Mouse (Mus musculus): ENCODE data around the gene Ubqln3. TPM values are rescaled to one million over a fixed set of nuclear protein-coding genes. Genes with fewer than 3 reads are reported as not detected.

The Ubqln3 gene
- polyA plus RNA-seq, 1 experiment from 2014 or later, result not detected

DNA sequence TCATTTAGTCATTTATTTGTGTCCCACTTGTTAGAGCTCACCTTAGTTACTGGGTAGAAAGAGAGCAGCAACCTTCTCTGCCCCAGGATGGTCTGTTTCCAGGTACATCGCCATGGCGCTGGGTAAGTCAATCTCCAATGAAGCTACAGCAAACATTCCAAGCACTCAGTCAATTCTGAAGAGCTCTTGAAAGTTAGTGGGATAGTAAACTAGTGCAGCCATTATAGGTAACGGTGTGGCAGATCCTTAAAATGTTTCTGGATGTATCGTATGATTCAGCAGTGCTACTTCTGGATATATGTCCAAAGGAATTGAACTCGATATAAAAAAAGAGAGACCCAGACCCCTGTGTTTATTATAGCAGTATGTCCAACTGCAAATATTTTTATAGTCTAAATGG lies 5.8 kb downstream of the Ubqln3 start, which contains the start of gene Olfr643:
Olfr643 (minus strand) TSS at position 101 of the 400 bp plus-strand sequence.
- Histone ChIP-seq H3K4me3 (ENCODE audit: low read depth, low read length) (no peak within 1 kb of the TSS), H3K36me3 (ENCODE audit: control insufficient read depth, insufficient read depth, low read length) (no peaks in the 10 kb centered on the region), H3K27me3 (replicated peaks; ENCODE audit: control insufficient read depth, insufficient read depth, low read length) (no peaks in the 10 kb centered on the region), H3K27ac (ENCODE audit: low read depth) (no peak within 1 kb of the TSS), H3K9ac (ENCODE audit: low read length) (no peak within 1 kb of the TSS), H3K4me2 (ENCODE audit: low read length) (no peak within 1 kb of the TSS), H3K9me3 (ENCODE audit: control insufficient read depth, low read length) (no peaks in the 10 kb centered on the region), H3K4me1 (replicated peaks; ENCODE audit: control insufficient read depth, insufficient read depth, low read length) (no peaks in the 10 kb centered on the region)
- DNase-seq (ENCODE audit: low spot score) (no peak), ATAC-seq (replicated peaks; ENCODE audit: low FRiP score, low TSS enrichment, low read depth) (no peak)
- 76% methylated on average over 5 of the region's 5 CpGs for WGBS

DNA sequence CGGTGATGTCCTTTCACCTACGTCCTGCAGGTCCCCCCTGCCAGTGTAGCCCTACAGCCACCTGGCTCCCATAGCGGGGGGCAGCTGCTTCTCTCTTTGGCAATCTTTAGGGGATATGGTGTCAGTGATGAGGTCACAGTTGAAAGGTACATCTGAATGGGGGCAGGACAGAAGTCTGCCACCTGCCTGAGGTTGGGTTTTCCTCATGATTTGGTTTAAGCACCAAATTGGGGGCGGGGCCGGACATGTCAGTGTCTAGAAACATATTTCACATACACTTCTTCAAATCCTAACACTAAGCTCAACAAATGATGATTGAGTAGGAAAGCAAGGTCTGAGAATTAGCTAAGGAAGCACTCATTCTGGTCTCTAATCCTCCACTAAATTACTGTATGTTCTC lies 13.4 kb downstream of the Ubqln3 start, which contains the start of gene Ubqln5:
Ubqln5 (minus strand) TSS at position 101 of the 400 bp plus-strand sequence.
- no peak for ATAC-seq (replicated peaks; ENCODE audit: low FRiP score, low TSS enrichment, low read depth)
- WGBS, result 91% methylated on average over 5 of the region's 5 CpGs

DNA sequence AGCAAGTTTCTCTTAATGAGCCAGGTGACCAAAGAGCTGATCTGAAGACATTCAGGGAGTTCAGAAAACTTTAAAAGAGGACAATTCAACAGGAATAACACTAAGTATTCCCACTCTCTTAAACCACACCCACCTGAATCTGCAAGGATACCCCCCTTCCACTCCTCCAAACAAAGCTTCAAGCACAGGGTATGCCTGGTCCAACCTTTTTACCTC lies 38.4 kb downstream of the Ubqln3 start, which contains the start of gene Olfr646:
Olfr646 (plus strand) TSS at position 117 of the 216 bp plus-strand sequence.
- no peak within 1 kb of the TSS for H3K4me2 ChIP-seq (ENCODE audit: low read length)
- H3K4me3 ChIP-seq (ENCODE audit: low read depth, low read length), result no peak within 1 kb of the TSS
- H3K36me3 ChIP-seq (ENCODE audit: control insufficient read depth, insufficient read depth, low read length), result no peaks in the 10 kb centered on the region
- ATAC-seq (replicated peaks; ENCODE audit: low FRiP score, low TSS enrichment, low read depth), result no peak
- H3K27ac ChIP-seq (ENCODE audit: low read depth), result no peak within 1 kb of the TSS
- DNase-seq (ENCODE audit: low spot score), result no peak
- no peaks in the 10 kb centered on the region for H3K4me1 ChIP-seq (replicated peaks; ENCODE audit: control insufficient read depth, insufficient read depth, low read length)
- H3K9ac ChIP-seq (ENCODE audit: low read length), result no peak within 1 kb of the TSS
- H3K27me3 ChIP-seq (replicated peaks; ENCODE audit: control insufficient read depth, insufficient read depth, low read length), result no peaks in the 10 kb centered on the region
- no peaks in the 10 kb centered on the region for H3K9me3 ChIP-seq (ENCODE audit: control insufficient read depth, low read length)

More for the DNA sequence above, 13.4 kb downstream of the Ubqln3 start, which contains the start of gene Ubqln5:
- Histone ChIP-seq H3K27ac (ENCODE audit: low read depth) (no peak within 1 kb of the TSS), H3K36me3 (ENCODE audit: control insufficient read depth, insufficient read depth, low read length) (no peaks in the 10 kb centered on the region), H3K4me3 (ENCODE audit: low read depth, low read length) (no peak within 1 kb of the TSS), H3K4me2 (ENCODE audit: low read length) (no peak within 1 kb of the TSS), H3K27me3 (replicated peaks; ENCODE audit: control insufficient read depth, insufficient read depth, low read length) (no peaks in the 10 kb centered on the region), H3K9me3 (ENCODE audit: control insufficient read depth, low read length) (no peaks in the 10 kb centered on the region), H3K9ac (ENCODE audit: low read length) (no peak within 1 kb of the TSS), H3K4me1 (replicated peaks; ENCODE audit: control insufficient read depth, insufficient read depth, low read length) (no peaks in the 10 kb centered on the region)
- no peak for DNase-seq (ENCODE audit: low spot score)

DNA sequence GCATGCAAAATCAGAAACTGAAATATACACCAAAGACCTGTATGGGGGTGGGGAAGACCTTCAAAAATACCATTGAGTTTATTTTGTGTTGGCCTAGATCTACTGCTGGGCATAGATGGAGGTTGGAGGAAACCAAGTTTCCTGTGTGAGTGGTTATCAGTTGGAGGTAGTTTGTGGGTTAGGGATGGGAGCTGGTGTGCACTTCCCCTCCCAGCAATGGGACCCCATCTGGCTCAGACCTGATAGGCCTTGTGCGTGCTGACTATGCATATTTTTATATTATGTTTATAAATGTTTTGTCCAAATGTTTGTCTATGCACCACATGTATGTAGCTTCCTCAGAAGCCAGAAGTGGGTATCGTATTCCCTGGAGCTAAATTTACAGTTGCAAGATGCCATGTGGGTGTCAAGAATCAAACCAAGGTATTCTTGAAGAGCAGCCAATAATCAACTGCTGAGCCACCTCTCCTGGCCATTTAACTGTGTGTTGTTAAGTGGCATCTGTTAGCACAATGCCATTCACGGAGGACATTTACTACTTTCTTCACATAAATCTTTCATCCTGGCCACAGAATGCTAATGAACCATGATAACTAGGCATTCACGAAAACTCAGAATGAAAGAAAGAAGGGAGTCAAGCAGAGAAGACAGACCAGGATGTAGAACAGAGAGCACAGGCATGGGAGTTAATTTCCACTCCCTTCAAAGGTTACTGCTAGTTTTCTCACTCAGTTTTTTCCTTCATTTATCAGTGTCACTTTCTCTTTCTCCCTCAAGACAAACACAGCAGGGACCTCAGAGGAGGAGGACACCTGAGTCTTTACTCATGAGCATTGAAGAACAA lies 38.9 kb downstream of the Ubqln3 start:
- Histone ChIP-seq H3K9ac (ENCODE audit: low read length) (no peak overlapping the region), H3K27me3 (replicated peaks; ENCODE audit: control insufficient read depth, insufficient read depth, low read length) (no peaks in the 10 kb centered on the region), H3K4me1 (replicated peaks; ENCODE audit: control insufficient read depth, insufficient read depth, low read length) (no peaks in the 10 kb centered on the region), H3K9me3 (ENCODE audit: control insufficient read depth, low read length) (no peaks in the 10 kb centered on the region), H3K27ac (ENCODE audit: low read depth) (no peak overlapping the region), H3K4me2 (ENCODE audit: low read length) (no peak overlapping the region), H3K4me3 (ENCODE audit: low read depth, low read length) (no peak overlapping the region), H3K36me3 (ENCODE audit: control insufficient read depth, insufficient read depth, low read length) (no peaks in the 10 kb centered on the region)
- ATAC-seq (replicated peaks; ENCODE audit: low FRiP score, low TSS enrichment, low read depth) (no peak), DNase-seq (ENCODE audit: low spot score) (no peak)
- WGBS, result 42% methylated on average over 4 of the region's 4 CpGs

Other genes with a start within 250 kb of the Ubqln3 start
- not detected in 2 replicates for gene Olfr64, start 248.8 kb downstream of the Ubqln3 start, polyA plus RNA-seq (2014; fragmentation: Nextera tagmentation; extraction: Ambion mirVana)
- gene Olfr65, start 239.8 kb downstream of the Ubqln3 start, polyA plus RNA-seq (2014; fragmentation: Nextera tagmentation; extraction: Ambion mirVana), result not detected in 2 replicates
- gene Olfr631, start 214.5 kb downstream of the Ubqln3 start, polyA plus RNA-seq (2014; fragmentation: Nextera tagmentation; extraction: Ambion mirVana), result not detected in 2 replicates
- gene Olfr632, start 208.9 kb downstream of the Ubqln3 start, polyA plus RNA-seq (2014; fragmentation: Nextera tagmentation; extraction: Ambion mirVana), result not detected in 2 replicates
- not detected in 2 replicates for gene Olfr633, start 198.8 kb downstream of the Ubqln3 start, polyA plus RNA-seq (2014; fragmentation: Nextera tagmentation; extraction: Ambion mirVana)
- gene Olfr635, start 172.1 kb downstream of the Ubqln3 start, polyA plus RNA-seq (2014; fragmentation: Nextera tagmentation; extraction: Ambion mirVana), result not detected in 2 replicates
- not detected in 2 replicates for gene Olfr638, start 144.5 kb downstream of the Ubqln3 start, polyA plus RNA-seq (2014; fragmentation: Nextera tagmentation; extraction: Ambion mirVana)
- gene Olfr639, start 126.0 kb downstream of the Ubqln3 start, polyA plus RNA-seq (2014; fragmentation: Nextera tagmentation; extraction: Ambion mirVana), result 0.04 TPM in 1 of 2 replicates, not detected in the other
- not detected in 2 replicates for gene Olfr640, start 117.7 kb downstream of the Ubqln3 start, polyA plus RNA-seq (2014; fragmentation: Nextera tagmentation; extraction: Ambion mirVana)
- gene Olfr641, start 107.8 kb downstream of the Ubqln3 start, polyA plus RNA-seq (2014; fragmentation: Nextera tagmentation; extraction: Ambion mirVana), result not detected in 2 replicates
- gene Olfr642, start 90.6 kb downstream of the Ubqln3 start, polyA plus RNA-seq (2014; fragmentation: Nextera tagmentation; extraction: Ambion mirVana), result not detected in 2 replicates
- not detected in 2 replicates for gene 4930516K23Rik, start 81.8 kb downstream of the Ubqln3 start, polyA plus RNA-seq (2014; fragmentation: Nextera tagmentation; extraction: Ambion mirVana)
- not detected in 2 replicates for gene Olfr644, start 71.4 kb downstream of the Ubqln3 start, polyA plus RNA-seq (2014; fragmentation: Nextera tagmentation; extraction: Ambion mirVana)
- not detected in 2 replicates for gene Olfr645, start 57.8 kb downstream of the Ubqln3 start, polyA plus RNA-seq (2014; fragmentation: Nextera tagmentation; extraction: Ambion mirVana)
- not detected in 2 replicates for gene Olfr646, start 38.4 kb downstream of the Ubqln3 start, polyA plus RNA-seq (2014; fragmentation: Nextera tagmentation; extraction: Ambion mirVana)
- gene Ubqln5, start 13.5 kb downstream of the Ubqln3 start, polyA plus RNA-seq (2014; fragmentation: Nextera tagmentation; extraction: Ambion mirVana), result not detected in 2 replicates
- not detected in 2 replicates for gene Olfr643, start 5.9 kb downstream of the Ubqln3 start, polyA plus RNA-seq (2014; fragmentation: Nextera tagmentation; extraction: Ambion mirVana)
- not detected in 2 replicates for gene Ubqlnl, start 7.3 kb upstream of the Ubqln3 start, polyA plus RNA-seq (2014; fragmentation: Nextera tagmentation; extraction: Ambion mirVana)
- not detected in 2 replicates for gene Olfm5, start 21.6 kb upstream of the Ubqln3 start, polyA plus RNA-seq (2014; fragmentation: Nextera tagmentation; extraction: Ambion mirVana)
- 0.32 and 0.36 TPM in 2 replicates for gene Olfr648, start 40.1 kb upstream of the Ubqln3 start, polyA plus RNA-seq (2014; fragmentation: Nextera tagmentation; extraction: Ambion mirVana)
- gene Olfr649, start 52.7 kb upstream of the Ubqln3 start, polyA plus RNA-seq (2014; fragmentation: Nextera tagmentation; extraction: Ambion mirVana), result not detected in 2 replicates
- gene Trim6, start 75.5 kb upstream of the Ubqln3 start, polyA plus RNA-seq (2014; fragmentation: Nextera tagmentation; extraction: Ambion mirVana), result 1.6 TPM in 2 replicates
- gene Trim34a, start 101.2 kb upstream of the Ubqln3 start, polyA plus RNA-seq (2014; fragmentation: Nextera tagmentation; extraction: Ambion mirVana), result 1.5 and 1.9 TPM in 2 replicates
- gene Trim5, start 144.8 kb upstream of the Ubqln3 start, polyA plus RNA-seq (2014; fragmentation: Nextera tagmentation; extraction: Ambion mirVana), result 0.12 and 0.31 TPM in 2 replicates
- 3.7 and 5.2 TPM in 2 replicates for gene Trim12a, start 172.2 kb upstream of the Ubqln3 start, polyA plus RNA-seq (2014; fragmentation: Nextera tagmentation; extraction: Ambion mirVana)
- not detected in 2 replicates for gene Trim34b, start 186.2 kb upstream of the Ubqln3 start, polyA plus RNA-seq (2014; fragmentation: Nextera tagmentation; extraction: Ambion mirVana)
- 1.6 TPM in 2 replicates for gene Trim12c, start 210.1 kb upstream of the Ubqln3 start, polyA plus RNA-seq (2014; fragmentation: Nextera tagmentation; extraction: Ambion mirVana)
- gene Trim30b, start 226.6 kb upstream of the Ubqln3 start, polyA plus RNA-seq (2014; fragmentation: Nextera tagmentation; extraction: Ambion mirVana), result 0.09 and 0.14 TPM in 2 replicates